Mouse (Mus musculus): ENCODE data around the gene Wdtc1. TPM values are rescaled to one million over a fixed set of nuclear protein-coding genes. Genes with fewer than 3 reads are reported as not detected.

Wdtc1 gene
- polyA plus RNA-seq, 1 experiment = 31.8 TPM

GRCm38 (mm10) chr4:133281951-133282481 is 71.3 kb downstream of the Wdtc1 start:
- no peak for DNase-seq (ENCODE audit: low read depth)

GRCm38 (mm10) chr4:133281513-133281912 is 71.8 kb downstream of the Wdtc1 start:
- DNase-seq (ENCODE audit: low read depth) = no peak

GRCm38 (mm10) chr4:133278482-133278881 is 74.8 kb downstream of the Wdtc1 start:
- DNase-seq (ENCODE audit: low read depth) = no peak

- DNase-seq (ENCODE audit: low read depth) = no peak
Observed at GRCm38 (mm10) chr4:133278067-133278466, 75.2 kb downstream of the Wdtc1 start.

- DNase-seq (ENCODE audit: low read depth) = no peak
Observed at GRCm38 (mm10) chr4:133277104-133278026, 75.9 kb downstream of the Wdtc1 start, which contains the start of gene Tmem222. Tmem222 (minus strand) TSS chr4:133277792.

- DNase-seq (ENCODE audit: low read depth) = no peak
Observed at GRCm38 (mm10) chr4:133270929-133271328, 82.4 kb downstream of the Wdtc1 start.

- no peak for DNase-seq (ENCODE audit: low read depth)
Observed at GRCm38 (mm10) chr4:133269596-133269995, 83.7 kb downstream of the Wdtc1 start.

- no peak for DNase-seq (ENCODE audit: low read depth)
Observed at GRCm38 (mm10) chr4:133268931-133269330, 84.3 kb downstream of the Wdtc1 start.

GRCm38 (mm10) chr4:133266248-133266880 is 86.9 kb downstream of the Wdtc1 start:
- DNase-seq (ENCODE audit: low read depth) = no peak

GRCm38 (mm10) chr4:133265759-133266158 is 87.5 kb downstream of the Wdtc1 start:
- no peak for DNase-seq (ENCODE audit: low read depth)

GRCm38 (mm10) chr4:133265297-133265696 is 88.0 kb downstream of the Wdtc1 start:
- no peak for DNase-seq (ENCODE audit: low read depth)

- no peak for DNase-seq (ENCODE audit: low read depth)
Observed at GRCm38 (mm10) chr4:133264559-133264958, 88.7 kb downstream of the Wdtc1 start.

- no peak for DNase-seq (ENCODE audit: low read depth)
Observed at GRCm38 (mm10) chr4:133263756-133264155, 89.5 kb downstream of the Wdtc1 start.

GRCm38 (mm10) chr4:133262882-133263281 is 90.4 kb downstream of the Wdtc1 start, which contains the start of gene Sytl1:
Sytl1 (minus strand) TSS chr4:133263113.
- no peak for DNase-seq (ENCODE audit: low read depth)

- no peak for DNase-seq (ENCODE audit: low read depth)
Observed at GRCm38 (mm10) chr4:133262375-133262765, 90.9 kb downstream of the Wdtc1 start.

- no peak for DNase-seq (ENCODE audit: low read depth)
Observed at GRCm38 (mm10) chr4:133261641-133262374, 91.5 kb downstream of the Wdtc1 start.

GRCm38 (mm10) chr4:133257798-133258408 is 95.4 kb downstream of the Wdtc1 start:
- DNase-seq (ENCODE audit: low read depth) = no peak

GRCm38 (mm10) chr4:133257230-133257629 is 96.1 kb downstream of the Wdtc1 start:
- no peak for DNase-seq (ENCODE audit: low read depth)

GRCm38 (mm10) chr4:133256820-133257219 is 96.5 kb downstream of the Wdtc1 start:
- DNase-seq (ENCODE audit: low read depth) = no peak

- DNase-seq (ENCODE audit: low read depth) = no peak
Observed at GRCm38 (mm10) chr4:133255392-133255791, 97.9 kb downstream of the Wdtc1 start.

- no peak for DNase-seq (ENCODE audit: low read depth)
Observed at GRCm38 (mm10) chr4:133253412-133253811, 99.9 kb downstream of the Wdtc1 start.
